ENCODE assay signal across 9 mouse cellular contexts in genomic region chr9:21847425-21847824, GRCm38 (mm10). TPM values are rescaled to one million over a fixed set of nuclear protein-coding genes. Genes with fewer than 3 reads are reported as not detected.
DNase-seq lines count a peak whose midpoint lies in the region; ATAC-seq and TF ChIP-seq lines count a peak whose summit lies in the region.
"Had no signal": no experiment of that assay in that cellular context is flagged by ENCODE, and none has a peak within 500 bp of the region (broad histone marks: within the 10 kb centered on the region; RNA-seq: fewer than 3 reads in every experiment).

No protein-coding gene starts in this region.

- peaks cover 44% of the 10 kb centered on the region for H3K4me1 ChIP-seq in heart, embryonic 15.5 days (replicated peaks)
- H3K4me1 ChIP-seq in liver, embryonic 11.5 days (replicated peaks; ENCODE audit: control insufficient read depth, insufficient read depth, low read length), result peaks cover 41% of the 10 kb centered on the region
- peaks cover 39% of the 10 kb centered on the region; the same call in 1 of the 2 replicates for H3K4me1 ChIP-seq in stomach, embryonic 14.5 days (ENCODE audit: control insufficient read depth, insufficient read depth, low read length)

- no peak for TF ChIP-seq CTCF in left cerebral cortex, adult 2 months (IDR thresholded peaks at IDR 0.05)

- intact Hi-C loops in left cerebral cortex, adult 2 months (cut with DNase I), result no loop called here
- intact Hi-C loops in left cerebral cortex, postnatal 10 days (cut with DNase I), result no loop called here

- peak; percentile 13; the same call in 1 of the 2 replicates for ATAC-seq in heart, embryonic 15.5 days (replicated peaks; ENCODE audit: insufficient number of reproducible peaks, insufficient read depth, low FRiP score, low read depth)
- ATAC-seq in liver, embryonic 11.5 days (replicated peaks; ENCODE audit: low FRiP score), result no peak
- no peak for ATAC-seq in stomach, embryonic 14.5 days (ENCODE audit: insufficient number of reproducible peaks, insufficient read depth, low FRiP score, low read depth)
- ATAC-seq: inflammation-experienced regulatory T-cells, adult 6 months had no signal

- no peak for DNase-seq in left cerebral cortex, adult 2 months (ENCODE audit: extremely low spot score in 1 of 2, low spot score in 2 of 2)
- no peak for DNase-seq in left cerebral cortex, postnatal 10 days (ENCODE audit: extremely low spot score in 1 of 2, low spot score in 2 of 2)
- no peak for DNase-seq in liver, embryonic 11.5 days (ENCODE audit: low spot score)
- no peak for DNase-seq in spleen, postnatal 4 days (ENCODE audit: low spot score in 2 of 2)
- no peak for DNase-seq in cerebellum, postnatal 14 days
- DNase-seq: cerebellum, adult 9-10 months had no signal

- no peaks in the 10 kb centered on the region for H3K9me3 ChIP-seq in heart, embryonic 15.5 days (replicated peaks)
- H3K9me3 ChIP-seq in liver, embryonic 11.5 days (ENCODE audit: control insufficient read depth, low read length), result no peaks in the 10 kb centered on the region
- no peaks in the 10 kb centered on the region for H3K9me3 ChIP-seq in stomach, embryonic 14.5 days (ENCODE audit: control insufficient read depth, low read depth, low read length)

- peak overlapping the region; percentile 63 for H3K4me2 ChIP-seq in heart, embryonic 15.5 days
- H3K4me2 ChIP-seq in liver, embryonic 11.5 days, result peak overlapping the region; percentile 54
- peak overlapping the region; percentile 54 for H3K4me2 ChIP-seq in stomach, embryonic 14.5 days (replicated peaks; ENCODE audit: low read depth, low read length)

- H3K4me3 ChIP-seq in left cerebral cortex, adult 2 months, result no peak overlapping the region
- peak overlapping the region; percentile 40 for H3K4me3 ChIP-seq in heart, embryonic 15.5 days
- H3K4me3 ChIP-seq in liver, embryonic 11.5 days (ENCODE audit: low read depth, low read length), result no peak overlapping the region
- peak overlapping the region; percentile 24; the same call in 1 of the 2 replicates for H3K4me3 ChIP-seq in stomach, embryonic 14.5 days (ENCODE audit: low read depth, low read length)

- H3K27me3 ChIP-seq in heart, embryonic 15.5 days, result no peaks in the 10 kb centered on the region
- no peaks in the 10 kb centered on the region for H3K27me3 ChIP-seq in liver, embryonic 11.5 days (replicated peaks; ENCODE audit: control insufficient read depth, insufficient read depth, low read length)
- no peaks in the 10 kb centered on the region for H3K27me3 ChIP-seq in stomach, embryonic 14.5 days (ENCODE audit: control insufficient read depth, insufficient read depth, low read length)

- H3K27ac ChIP-seq in left cerebral cortex, adult 2 months, result peak overlapping the region; percentile 64
- H3K27ac ChIP-seq in heart, embryonic 15.5 days, result peak overlapping the region; percentile 91
- H3K27ac ChIP-seq in liver, embryonic 11.5 days (ENCODE audit: low read depth, low read length), result peak overlapping the region; percentile 82; the same call in 1 of the 2 replicates
- H3K27ac ChIP-seq in stomach, embryonic 14.5 days (ENCODE audit: low read length), result peak overlapping the region; percentile 94

- 0 out of 2 replicates have a peak overlapping the region, but pooled peaks have one; percentile 2 for H3K9ac ChIP-seq in heart, embryonic 15.5 days
- no peak overlapping the region for H3K9ac ChIP-seq in liver, embryonic 11.5 days (ENCODE audit: low read depth, low read length)
- H3K9ac ChIP-seq in stomach, embryonic 14.5 days (replicated peaks; ENCODE audit: low read depth, low read length), result no peak overlapping the region

- H3K36me3 ChIP-seq in heart, embryonic 15.5 days, result peaks cover 9% of the 10 kb centered on the region; the same call in 1 of the 2 replicates
- H3K36me3 ChIP-seq in liver, embryonic 11.5 days (ENCODE audit: control insufficient read depth, insufficient read depth, low read length), result peaks cover 6% of the 10 kb centered on the region
- H3K36me3 ChIP-seq in stomach, embryonic 14.5 days (ENCODE audit: control insufficient read depth, insufficient read depth, low read length), result peaks cover 14% of the 10 kb centered on the region; the same call in 1 of the 2 replicates

- WGBS in heart, embryonic 15.5 days, result 17% methylated on average over 3 of the region's 3 CpGs
- 30% methylated on average over 3 of the region's 3 CpGs for WGBS in liver, embryonic 11.5 days
- WGBS in stomach, embryonic 14.5 days, result 18% methylated on average over 3 of the region's 3 CpGs

RNA-seq across cellular contexts. Expression of gene Dock6, which starts 5.0 kb away (rescaled TPM):
- 10 to 100 TPM; 15.8 to 18.1 TPM for total RNA-seq in left cerebral cortex, adult 2 months (2021)
- 10 to 100 TPM; 23.5 to 25.2 TPM for total RNA-seq in left cerebral cortex, postnatal 10 days (2021)
- polyA plus RNA-seq in heart, embryonic 15.5 days (2015; fragmentation: Nextera tagmentation; extraction: Ambion mirVana), result 38.3 and 54.7 TPM in 2 replicates
- 14.9 and 21.6 TPM in 2 replicates for polyA plus RNA-seq in liver, embryonic 11.5 days (2014; fragmentation: Nextera tagmentation; extraction: Ambion mirVana)
- 39.8 and 45.1 TPM in 2 replicates for polyA plus RNA-seq in stomach, embryonic 14.5 days (2014; fragmentation: Nextera tagmentation; extraction: Ambion mirVana)

RNA-seq across cellular contexts. Expression of gene Angptl8, which starts 12.1 kb away (rescaled TPM):
- total RNA-seq in left cerebral cortex, adult 2 months (2021), result not detected
- total RNA-seq in left cerebral cortex, postnatal 10 days (2021), result not detected
- 1.2 and 2.1 TPM in 2 replicates for polyA plus RNA-seq in heart, embryonic 15.5 days (2015; fragmentation: Nextera tagmentation; extraction: Ambion mirVana)
- polyA plus RNA-seq in liver, embryonic 11.5 days (2014; fragmentation: Nextera tagmentation; extraction: Ambion mirVana), result 16.1 and 17.4 TPM in 2 replicates
- polyA plus RNA-seq in stomach, embryonic 14.5 days (2014; fragmentation: Nextera tagmentation; extraction: Ambion mirVana), result 2.8 and 2.9 TPM in 2 replicates
- polyA plus RNA-seq: inflammation-experienced regulatory T-cells, adult 6 months had no signal

RNA-seq across cellular contexts. Expression of gene Kank2, which starts 48.9 kb away (rescaled TPM):
- total RNA-seq in left cerebral cortex, adult 2 months (2021), result 1 to 10 TPM; 8.5 to 8.8 TPM
- total RNA-seq in left cerebral cortex, postnatal 10 days (2021), result 1 to 10 TPM; 6.7 to 7.7 TPM
- 20.0 and 26.3 TPM in 2 replicates for polyA plus RNA-seq in heart, embryonic 15.5 days (2015; fragmentation: Nextera tagmentation; extraction: Ambion mirVana)
- polyA plus RNA-seq in liver, embryonic 11.5 days (2014; fragmentation: Nextera tagmentation; extraction: Ambion mirVana), result 4.7 and 6.7 TPM in 2 replicates
- 10.3 and 10.4 TPM in 2 replicates for polyA plus RNA-seq in stomach, embryonic 14.5 days (2014; fragmentation: Nextera tagmentation; extraction: Ambion mirVana)
- polyA plus RNA-seq: inflammation-experienced regulatory T-cells, adult 6 months had no signal

Comparison
In these comparisons a context has a peak if more than half of its experiments do, and no peak if none do; other contexts are left out.
1. H3K4me3 ChIP-seq: peak in heart, embryonic 15.5 days (single experiment) and stomach, embryonic 14.5 days (single experiment); none in left cerebral cortex, adult 2 months (single experiment) and liver, embryonic 11.5 days (single experiment).
2. Peak in every context shown above with its lines, with median percentiles within 50 percentile points of each other: H3K27ac ChIP-seq and H3K4me2 ChIP-seq.